Mouse (Mus musculus) Muller cell, postnatal 12 days (primary cell): Measurements from ENCODE around the gene Mlx.

ENCODE experiments used
- DNase-seq: peaks from one replicate; pipeline ENCODE4 v3.0.0-alpha.2; 2015; ENCODE audit errors: inconsistent ontology term

The Mlx gene

GRCm38 (mm10) chr11:101065002-101065401 lies 22.1 kb upstream of the Mlx start:
- no peak for DNase-seq

GRCm38 (mm10) chr11:101066549-101067412 lies 20.3 kb upstream of the Mlx start:
- peak; percentile 83 for DNase-seq

- DNase-seq: peak; percentile 97
Measured at GRCm38 (mm10) chr11:101069391-101070188, 17.5 kb upstream of the Mlx start, which contains the start of gene Naglu. Gene Naglu, plus strand, starts transcription at chr11:101070012.

- no peak for DNase-seq
Measured at GRCm38 (mm10) chr11:101070189-101070527, 16.9 kb upstream of the Mlx start.

GRCm38 (mm10) chr11:101070987-101071386 lies 16.1 kb upstream of the Mlx start:
- no peak for DNase-seq

GRCm38 (mm10) chr11:101071810-101072428 lies 15.2 kb upstream of the Mlx start:
- DNase-seq: no peak

- no peak for DNase-seq
Measured at GRCm38 (mm10) chr11:101078121-101078520, 9.0 kb upstream of the Mlx start, which contains the start of gene Hsd17b1. Gene Hsd17b1, plus strand, starts transcription at chr11:101078411.

GRCm38 (mm10) chr11:101079746-101080145 lies 7.3 kb upstream of the Mlx start:
- no peak for DNase-seq

- no peak for DNase-seq
Measured at GRCm38 (mm10) chr11:101080421-101080820, 6.7 kb upstream of the Mlx start.

- DNase-seq: no peak
Measured at GRCm38 (mm10) chr11:101081659-101082058, 5.4 kb upstream of the Mlx start.

- DNase-seq: peak; percentile 95
Measured at GRCm38 (mm10) chr11:101082208-101083082, 4.6 kb upstream of the Mlx start, which contains the start of gene Coasy. Gene Coasy, plus strand, starts transcription at chr11:101082565.

- DNase-seq: no peak
Measured at GRCm38 (mm10) chr11:101083083-101083697, 3.9 kb upstream of the Mlx start.

- DNase-seq: no peak
Measured at GRCm38 (mm10) chr11:101084246-101084645, 2.8 kb upstream of the Mlx start.

- no peak for DNase-seq
Measured at GRCm38 (mm10) chr11:101084811-101085210, 2.3 kb upstream of the Mlx start.

- DNase-seq: no peak
Measured at GRCm38 (mm10) chr11:101085617-101086322, 1.3 kb upstream of the Mlx start.

- DNase-seq: no peak
Measured at GRCm38 (mm10) chr11:101086323-101086674, 778 bp upstream of the Mlx start.

- DNase-seq: no peak
Measured at GRCm38 (mm10) chr11:101087682-101088055, 592 bp downstream of the Mlx start.

- DNase-seq: no peak
Measured at GRCm38 (mm10) chr11:101089931-101090330, 2.9 kb downstream of the Mlx start.

GRCm38 (mm10) chr11:101094930-101095313 lies 7.8 kb downstream of the Mlx start:
- DNase-seq: no peak

GRCm38 (mm10) chr11:101095314-101096024 lies 8.4 kb downstream of the Mlx start, which contains the start of gene Psmc3ip:
Gene Psmc3ip, minus strand, starts transcription at chr11:101095436.
- peak; percentile 95 for DNase-seq
